Mouse (Mus musculus): ENCODE measurements around the gene Kat2a.
"Not testable (repeated sequence)": the region's sequence is repeated elsewhere in the genome, so short reads cannot be mapped to it uniquely, and the experiment has no call there.

Kat2a gene

DNA sequence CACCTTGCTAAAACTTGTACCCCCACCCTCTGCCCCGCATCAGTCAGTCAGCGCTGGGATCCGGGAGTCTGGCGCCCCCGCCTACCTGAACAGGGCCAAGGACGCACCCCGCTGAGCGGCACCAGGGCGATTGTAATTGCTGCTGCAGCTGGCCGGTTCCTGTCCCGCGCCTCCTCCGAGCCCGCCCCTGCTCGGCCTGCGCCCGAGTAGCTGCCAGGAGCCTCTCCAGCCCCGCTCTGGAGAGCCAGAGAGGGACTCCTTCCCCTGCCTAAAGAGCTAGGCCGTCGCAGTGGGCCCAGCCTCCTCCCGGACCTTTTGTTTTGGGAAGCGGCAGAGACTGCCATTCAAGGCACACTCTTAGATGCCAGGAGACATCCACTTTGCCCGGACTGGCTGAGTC, 39.1 kb downstream of the Kat2a start:
- no peak for DNase-seq (ENCODE audit: low read depth, low spot score)

DNA sequence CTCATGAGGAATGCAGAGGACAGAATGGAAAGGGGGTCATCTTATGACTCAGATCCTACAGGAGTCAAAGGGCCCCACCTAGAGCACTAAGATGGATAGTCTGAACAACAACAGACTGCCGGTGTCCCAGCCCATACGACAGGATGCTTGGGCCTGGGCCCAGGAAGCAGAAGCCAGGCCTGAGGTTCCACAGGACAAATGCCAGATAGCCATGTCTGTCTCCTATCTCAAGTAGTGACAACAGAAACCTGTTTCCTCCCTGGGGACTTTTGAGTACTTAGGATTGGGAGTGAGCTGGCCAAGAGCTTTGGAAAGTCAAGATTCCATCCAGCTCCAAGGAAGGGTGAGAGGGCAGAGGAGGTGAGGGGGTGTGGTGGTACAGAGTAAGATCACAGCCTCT, 40.3 kb downstream of the Kat2a start:
- DNase-seq (ENCODE audit: low read depth, low spot score) = no peak

DNA sequence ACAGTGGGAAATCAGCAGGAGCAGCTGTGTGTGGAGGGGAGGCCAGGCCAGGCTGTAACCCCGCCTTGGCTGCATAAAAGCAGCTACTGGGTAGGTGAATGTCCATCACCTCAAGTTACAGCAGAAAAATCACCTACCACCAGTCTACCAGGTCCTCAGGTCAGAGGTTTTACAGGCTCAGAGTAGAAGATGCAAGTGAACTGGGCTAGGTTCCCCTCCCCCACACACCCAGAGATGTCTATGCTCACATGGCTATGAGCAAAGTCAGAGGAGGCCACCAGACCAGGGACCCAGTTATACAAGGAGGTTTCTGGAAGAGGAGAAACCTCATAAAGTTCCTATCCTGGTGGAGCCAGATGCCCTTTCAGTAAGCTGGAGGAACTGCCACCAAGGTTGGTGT, 41.2 kb downstream of the Kat2a start:
- DNase-seq (ENCODE audit: low read depth, low spot score) = no peak

DNA sequence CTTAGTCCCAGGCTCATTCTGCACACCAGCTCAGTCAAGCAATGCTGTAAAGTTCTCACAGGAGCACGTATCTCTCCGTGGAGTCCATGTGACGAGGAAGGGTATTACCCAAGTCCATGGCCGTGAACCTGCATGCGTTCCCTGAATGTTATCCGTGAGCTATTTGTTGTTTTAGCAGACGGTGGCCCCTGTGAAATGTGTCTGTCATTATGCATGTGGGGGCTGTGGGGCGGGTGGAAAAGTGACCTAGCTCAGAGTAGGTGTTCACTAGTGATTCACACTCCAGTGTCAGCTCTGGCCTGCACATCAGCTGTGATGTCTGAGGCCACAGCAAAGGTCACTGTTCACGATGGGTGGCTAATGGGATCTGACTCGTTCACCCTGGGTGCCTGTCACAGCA, 52.5 kb downstream of the Kat2a start:
- DNase-seq (ENCODE audit: low read depth, low spot score) = no peak

DNA sequence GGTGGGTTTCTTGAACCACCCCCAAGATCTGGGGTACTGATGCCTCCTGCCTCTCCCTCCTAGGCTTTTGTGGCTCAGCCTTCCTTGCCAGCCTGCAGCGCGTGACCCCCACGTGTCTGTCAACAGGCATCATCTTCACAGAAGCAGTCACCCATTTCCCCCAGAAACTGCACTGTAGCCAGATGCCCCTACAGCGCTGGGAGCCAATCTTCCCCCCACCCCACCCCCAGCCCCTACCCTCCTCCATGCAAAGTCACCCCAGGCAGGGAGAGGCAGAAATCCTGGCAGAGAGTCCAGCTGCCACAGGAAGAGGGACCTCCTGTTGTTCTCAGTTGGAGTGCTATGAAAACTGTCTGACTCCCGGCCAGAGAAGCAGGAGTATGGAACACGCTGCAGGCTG, 55.8 kb downstream of the Kat2a start:
- DNase-seq (ENCODE audit: low read depth, low spot score) = no peak

DNA sequence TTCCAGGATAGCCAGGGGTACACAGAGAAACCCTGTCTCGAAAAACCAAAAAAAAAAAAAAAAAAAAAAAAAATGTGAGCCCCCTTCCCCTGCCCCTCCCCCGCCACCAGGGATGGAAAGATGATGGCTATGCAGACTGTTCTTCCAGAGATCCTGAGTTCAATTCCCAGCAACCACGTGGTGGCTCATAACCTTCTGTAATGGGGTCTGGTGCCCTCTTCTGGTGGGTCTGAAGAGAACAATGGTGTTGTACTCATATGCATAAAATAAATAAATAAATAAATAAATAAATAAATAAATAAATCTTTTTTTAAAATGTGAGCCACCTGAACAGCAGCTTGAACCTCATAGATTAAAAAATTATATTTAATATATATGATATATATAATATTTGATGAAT, 56.7 kb downstream of the Kat2a start:
- DNase-seq (ENCODE audit: low read depth, low spot score) = not testable (repeated sequence)
